Mouse (Mus musculus) kidney, embryonic 15.5 days (tissue): ENCODE measurements around the gene Dhx57. TPM values are rescaled to one million over a fixed set of nuclear protein-coding genes. Genes with fewer than 3 reads are reported as not detected.
"Not testable (repeated sequence)": the region's sequence is repeated elsewhere in the genome, so short reads cannot be mapped to it uniquely, and the experiment has no call there.

Experiments used
- ATAC-seq: fragments of 200-750 bp; cut with Nextera tagmentation; replicated peaks from 2 replicates; pipeline ENCODE4 v1.8.0; 2017; ENCODE audit warnings: moderate TSS enrichment; ENCODE audit not compliant: low FRiP score
- H3K27ac ChIP-seq: fragments of 300-500 bp; sonication (generic); 2 replicates; pipeline ENCODE4 v1.5.1; 2015; ENCODE audit warnings: mild to moderate bottlenecking, inconsistent platforms
- H3K27me3 ChIP-seq: fragments of 300-500 bp; sonication (generic); 2 replicates; pipeline ENCODE4 v1.6.1; 2015; ENCODE audit warnings: inconsistent platforms
- H3K36me3 ChIP-seq: fragments of 300-500 bp; sonication (generic); 2 replicates; pipeline ENCODE4 v1.6.1; 2015; ENCODE audit warnings: inconsistent platforms
- H3K4me1 ChIP-seq: fragments of 300-500 bp; sonication (generic); 2 replicates; pipeline ENCODE4 v1.6.1; 2015; ENCODE audit warnings: inconsistent platforms
- H3K4me2 ChIP-seq: fragments of 300-500 bp; sonication (generic); 2 replicates; pipeline ENCODE4 v1.6.1; 2015; ENCODE audit warnings: moderate library complexity, mild to moderate bottlenecking, inconsistent platforms
- H3K4me3 ChIP-seq: fragments of 300-500 bp; sonication (generic); replicated peaks from 2 replicates; pipeline ENCODE4 v1.5.1; 2015; ENCODE audit warnings: mild to moderate bottlenecking, inconsistent platforms
- H3K9ac ChIP-seq: fragments of 300-500 bp; sonication (generic); 2 replicates; pipeline ENCODE4 v1.6.1; 2015; ENCODE audit warnings: mild to moderate bottlenecking, inconsistent platforms
- H3K9me3 ChIP-seq: fragments of 300-500 bp; sonication (generic); replicated peaks from 2 replicates; pipeline ENCODE4 v1.6.1; 2016; ENCODE audit warnings: inconsistent platforms
- WGBS: fragments of 180-500 bp; shearing (Covaris S2); methylation state at CpG from one replicate; pipeline ENCODE4 v1.1.7; 2015; ENCODE audit warnings: mixed read lengths; 5-methylcytosine and 5-hydroxymethylcytosine counted together
- polyA plus RNA-seq: library from polyadenylated mRNA; unstranded; fragments of >200 nt; fragmentation: Nextera tagmentation; extraction: Ambion mirVana; gene quantifications from 2 replicates; pipeline ENCODE4 v1.2.1, GENCODE M21; 2015

Dhx57 gene
- polyA plus RNA-seq, 1 experiment from 2014 or later: 16.6 TPM

- H3K4me2 ChIP-seq: no peak overlapping the region
- H3K27ac ChIP-seq: no peak overlapping the region
- no peaks in the 10 kb centered on the region for H3K4me1 ChIP-seq
- ATAC-seq: no peak
- H3K36me3 ChIP-seq: peaks cover 92% of the 10 kb centered on the region
- no peaks in the 10 kb centered on the region for H3K27me3 ChIP-seq
- 52% methylated on average over 13 of the region's 13 CpGs for WGBS
- no peak overlapping the region for H3K9ac ChIP-seq
- H3K4me3 ChIP-seq: no peak overlapping the region
- no peaks in the 10 kb centered on the region for H3K9me3 ChIP-seq
Measured at GRCm38 (mm10) chr17:80243116-80243515, 47.2 kb downstream of the Dhx57 start.

- WGBS: 88% methylated on average over 9 of the region's 9 CpGs
- ATAC-seq: no peak
Measured at GRCm38 (mm10) chr17:80241594-80241993, 48.7 kb downstream of the Dhx57 start.

GRCm38 (mm10) chr17:80237475-80237874, 52.8 kb downstream of the Dhx57 start:
- H3K9me3 ChIP-seq: no peaks in the 10 kb centered on the region
- ATAC-seq: no peak
- H3K4me1 ChIP-seq: no peaks in the 10 kb centered on the region
- 95% methylated on average over 5 of the region's 5 CpGs for WGBS
- H3K9ac ChIP-seq: no peak overlapping the region
- H3K4me2 ChIP-seq: no peak overlapping the region
- peaks cover 46% of the 10 kb centered on the region for H3K36me3 ChIP-seq
- no peak overlapping the region for H3K4me3 ChIP-seq
- H3K27me3 ChIP-seq: no peaks in the 10 kb centered on the region
- H3K27ac ChIP-seq: no peak overlapping the region

More at GRCm38 (mm10) chr17:80241594-80241993, 48.7 kb downstream of the Dhx57 start:
- Histone ChIP-seq H3K27me3 (no peaks in the 10 kb centered on the region), H3K9ac (no peak overlapping the region), H3K4me3 (no peak overlapping the region), H3K27ac (no peak overlapping the region), H3K4me2 (no peak overlapping the region), H3K36me3 (peaks cover 82% of the 10 kb centered on the region), H3K4me1 (no peaks in the 10 kb centered on the region), H3K9me3 (no peaks in the 10 kb centered on the region)

GRCm38 (mm10) chr17:80236805-80237204, 53.5 kb downstream of the Dhx57 start:
- WGBS: 94% methylated on average over 3 of the region's 3 CpGs
- H3K4me3 ChIP-seq: no peak overlapping the region
- H3K27ac ChIP-seq: no peak overlapping the region
- H3K36me3 ChIP-seq: peaks cover 40% of the 10 kb centered on the region
- H3K27me3 ChIP-seq: no peaks in the 10 kb centered on the region
- no peaks in the 10 kb centered on the region for H3K9me3 ChIP-seq
- no peaks in the 10 kb centered on the region for H3K4me1 ChIP-seq
- ATAC-seq: no peak
- H3K9ac ChIP-seq: no peak overlapping the region
- H3K4me2 ChIP-seq: no peak overlapping the region

- no peak for ATAC-seq
- 81% methylated on average over 3 of the region's 3 CpGs for WGBS
- peaks cover 29% of the 10 kb centered on the region for H3K36me3 ChIP-seq
- no peaks in the 10 kb centered on the region for H3K27me3 ChIP-seq
- H3K27ac ChIP-seq: no peak overlapping the region
- no peak overlapping the region for H3K4me2 ChIP-seq
- no peak overlapping the region for H3K9ac ChIP-seq
- no peak overlapping the region for H3K4me3 ChIP-seq
- no peaks in the 10 kb centered on the region for H3K4me1 ChIP-seq
- H3K9me3 ChIP-seq: no peaks in the 10 kb centered on the region
Measured at GRCm38 (mm10) chr17:80235477-80235876, 54.8 kb downstream of the Dhx57 start.

GRCm38 (mm10) chr17:80234376-80234775, 55.9 kb downstream of the Dhx57 start:
- Histone ChIP-seq H3K4me1 (no peaks in the 10 kb centered on the region), H3K9me3 (no peaks in the 10 kb centered on the region), H3K4me2 (no peak overlapping the region), H3K27me3 (no peaks in the 10 kb centered on the region), H3K36me3 (peaks cover 20% of the 10 kb centered on the region), H3K9ac (no peak overlapping the region), H3K4me3 (no peak overlapping the region), H3K27ac (no peak overlapping the region)
- no peak for ATAC-seq
- 56% methylated on average over 7 of the region's 7 CpGs for WGBS

GRCm38 (mm10) chr17:80233844-80234243, 56.4 kb downstream of the Dhx57 start:
- H3K9me3 ChIP-seq: no peaks in the 10 kb centered on the region
- no peak overlapping the region for H3K27ac ChIP-seq
- H3K36me3 ChIP-seq: peaks cover 20% of the 10 kb centered on the region
- WGBS: 93% methylated on average over 5 of the region's 5 CpGs
- H3K27me3 ChIP-seq: no peaks in the 10 kb centered on the region
- no peaks in the 10 kb centered on the region for H3K4me1 ChIP-seq
- H3K4me3 ChIP-seq: no peak overlapping the region
- no peak overlapping the region for H3K4me2 ChIP-seq
- H3K9ac ChIP-seq: no peak overlapping the region
- no peak for ATAC-seq

- Histone ChIP-seq H3K9ac (no peak overlapping the region), H3K9me3 (no peaks in the 10 kb centered on the region), H3K36me3 (peaks cover 26% of the 10 kb centered on the region), H3K4me1 (peaks cover 5% of the 10 kb centered on the region), H3K27me3 (no peaks in the 10 kb centered on the region), H3K4me3 (no peak overlapping the region), H3K4me2 (no peak overlapping the region), H3K27ac (no peak overlapping the region)
- 84% methylated on average over 2 of the region's 2 CpGs for WGBS
- no peak for ATAC-seq
Measured at GRCm38 (mm10) chr17:80229396-80229795, 60.9 kb downstream of the Dhx57 start.

- ATAC-seq: not testable (repeated sequence)
- WGBS: 44% methylated on average over 5 of the region's 5 CpGs
Measured at GRCm38 (mm10) chr17:80225142-80225541, 65.1 kb downstream of the Dhx57 start.

GRCm38 (mm10) chr17:80224326-80225116, 65.8 kb downstream of the Dhx57 start, which contains the start of gene Gemin6:
Gene Gemin6, plus strand, starts transcription at chr17:80224441.
- peak within 1 kb of the TSS; percentile 67 for H3K4me3 ChIP-seq
- peaks cover 26% of the 10 kb centered on the region for H3K36me3 ChIP-seq
- peak within 1 kb of the TSS; percentile 75 for H3K9ac ChIP-seq
- H3K9me3 ChIP-seq: no peaks in the 10 kb centered on the region
- peak within 1 kb of the TSS; percentile 96 for H3K27ac ChIP-seq
- ATAC-seq: peak; percentile 97
- WGBS: under 1% methylated on average over 33 of the region's 33 CpGs
- no peaks in the 10 kb centered on the region for H3K27me3 ChIP-seq
- peaks cover 5% of the 10 kb centered on the region for H3K4me1 ChIP-seq
- peak within 1 kb of the TSS; percentile 77 for H3K4me2 ChIP-seq

More at GRCm38 (mm10) chr17:80225142-80225541, 65.1 kb downstream of the Dhx57 start:
- Histone ChIP-seq H3K4me2 (peak overlapping the region; percentile 77), H3K27ac (peak overlapping the region; percentile 96; the same call in 1 of the 2 replicates), H3K9ac (peak overlapping the region; percentile 75), H3K36me3 (peaks cover 26% of the 10 kb centered on the region), H3K4me3 (peak overlapping the region; percentile 67)
- H3K27me3 ChIP-seq, H3K9me3 ChIP-seq, H3K4me1 ChIP-seq: not testable (repeated sequence)

- H3K4me3 ChIP-seq: peak overlapping the region; percentile 67
- ATAC-seq: peak; percentile 12; the same call in 1 of the 2 replicates
- H3K9ac ChIP-seq: peak overlapping the region; percentile 75
- H3K4me1 ChIP-seq: peaks cover 5% of the 10 kb centered on the region
- no peaks in the 10 kb centered on the region for H3K9me3 ChIP-seq
- H3K4me2 ChIP-seq: peak overlapping the region; percentile 77
- peaks cover 19% of the 10 kb centered on the region for H3K36me3 ChIP-seq
- no peaks in the 10 kb centered on the region for H3K27me3 ChIP-seq
- H3K27ac ChIP-seq: peak overlapping the region; percentile 96
- WGBS: 12% methylated on average over 9 of the region's 9 CpGs
Measured at GRCm38 (mm10) chr17:80223829-80224228, 66.4 kb downstream of the Dhx57 start.

- ATAC-seq: no peak
- Histone ChIP-seq H3K27ac (no peak overlapping the region), H3K27me3 (no peaks in the 10 kb centered on the region), H3K9me3 (no peaks in the 10 kb centered on the region), H3K4me2 (no peak overlapping the region), H3K4me1 (peaks cover 5% of the 10 kb centered on the region), H3K4me3 (no peak overlapping the region), H3K9ac (no peak overlapping the region), H3K36me3 (0 out of 2 replicates have a peak, but pooled peaks cover 4% of the 10 kb centered on the region)
- 68% methylated on average over 3 of the region's 3 CpGs for WGBS
Measured at GRCm38 (mm10) chr17:80221890-80222628, 68.2 kb downstream of the Dhx57 start.
